Mouse (Mus musculus): ENCODE data around the gene 1700013F07Rik. TPM values are rescaled to one million over a fixed set of nuclear protein-coding genes. Genes with fewer than 3 reads are reported as not detected.
"Not testable (repeated sequence)": the region's sequence is repeated elsewhere in the genome, so short reads cannot be mapped to it uniquely, and the experiment has no call there.

1700013F07Rik gene
- not detected for total RNA-seq (2021)
- long read RNA-seq, experiment 1 = 0 reads
- long read RNA-seq, experiment 2 = 0 reads

GRCm38 (mm10) chr3:108533951-108534350, at the start of gene 1700013F07Rik:
1700013F07Rik (plus strand) TSS chr3:108534150.
- intact Hi-C loops (cut with DNase I) = no loop called here

GRCm38 (mm10) chr3:108484749-108485148, 49.2 kb upstream of the 1700013F07Rik start:
- intact Hi-C loops (cut with DNase I) = no loop called here
- DNase-seq = no peak

More at GRCm38 (mm10) chr3:108533951-108534350, at the start of gene 1700013F07Rik:
- no peak for DNase-seq

GRCm38 (mm10) chr3:108489968-108490367, 44.0 kb upstream of the 1700013F07Rik start:
- DNase-seq = no peak
- intact Hi-C loops (cut with DNase I) = no loop called here

- DNase-seq = no peak
- intact Hi-C loops (cut with DNase I) = no loop called here
Observed at GRCm38 (mm10) chr3:108494861-108495474, 39.0 kb upstream of the 1700013F07Rik start.

GRCm38 (mm10) chr3:108495486-108495885, 38.5 kb upstream of the 1700013F07Rik start:
- intact Hi-C loops (cut with DNase I) = no loop called here
- no peak for DNase-seq

GRCm38 (mm10) chr3:108497602-108498001, 36.3 kb upstream of the 1700013F07Rik start:
- DNase-seq = no peak
- intact Hi-C loops (cut with DNase I) = no loop called here

- intact Hi-C loops (cut with DNase I) = no loop called here
- DNase-seq = no peak
Observed at GRCm38 (mm10) chr3:108499826-108500225, 34.1 kb upstream of the 1700013F07Rik start.

GRCm38 (mm10) chr3:108501411-108501810, 32.5 kb upstream of the 1700013F07Rik start:
- intact Hi-C loops (cut with DNase I); DNase-seq: not testable (repeated sequence)

GRCm38 (mm10) chr3:108503908-108504307, 30.0 kb upstream of the 1700013F07Rik start:
- intact Hi-C loops (cut with DNase I) = no loop called here

GRCm38 (mm10) chr3:108508745-108509474, 25.0 kb upstream of the 1700013F07Rik start:
- intact Hi-C loops (cut with DNase I) = no loop called here

More at GRCm38 (mm10) chr3:108503908-108504307, 30.0 kb upstream of the 1700013F07Rik start:
- no peak for DNase-seq

GRCm38 (mm10) chr3:108510156-108510555, 23.8 kb upstream of the 1700013F07Rik start:
- intact Hi-C loops (cut with DNase I) = no loop called here
- DNase-seq = no peak

More at GRCm38 (mm10) chr3:108508745-108509474, 25.0 kb upstream of the 1700013F07Rik start:
- no peak for DNase-seq

- intact Hi-C loops (cut with DNase I) = no loop called here
- no peak for DNase-seq
Observed at GRCm38 (mm10) chr3:108510716-108511483, 23.1 kb upstream of the 1700013F07Rik start.

GRCm38 (mm10) chr3:108513465-108513864, 20.5 kb upstream of the 1700013F07Rik start:
- intact Hi-C loops (cut with DNase I) = no loop called here
- no peak for DNase-seq

GRCm38 (mm10) chr3:108518276-108518675, 15.7 kb upstream of the 1700013F07Rik start:
- no peak for DNase-seq
- intact Hi-C loops (cut with DNase I) = no loop called here

GRCm38 (mm10) chr3:108523415-108523814, 10.5 kb upstream of the 1700013F07Rik start:
- intact Hi-C loops (cut with DNase I) = no loop called here
- DNase-seq = no peak

GRCm38 (mm10) chr3:108528489-108528888, 5.5 kb upstream of the 1700013F07Rik start:
- no peak for DNase-seq
- intact Hi-C loops (cut with DNase I) = no loop called here

GRCm38 (mm10) chr3:108533114-108533885, 650 bp upstream of the 1700013F07Rik start:
- intact Hi-C loops (cut with DNase I) = no loop called here
- DNase-seq = no peak

GRCm38 (mm10) chr3:108535896-108536516, 2.1 kb downstream of the 1700013F07Rik start:
- intact Hi-C loops (cut with DNase I) = no loop called here
- DNase-seq = no peak

- DNase-seq = no peak
- intact Hi-C loops (cut with DNase I) = no loop called here
Observed at GRCm38 (mm10) chr3:108536517-108537260, 2.7 kb downstream of the 1700013F07Rik start, which contains the start of gene 5330417C22Rik. 5330417C22Rik (minus strand) TSS chr3:108536536.
